Mouse (Mus musculus) MEL (cell line): ENCODE data around the gene Mfap2. TPM values are rescaled to one million over a fixed set of nuclear protein-coding genes. Genes with fewer than 3 reads are reported as not detected.

Source experiments
- DNase-seq: peaks from one replicate; pipeline ENCODE4 v3.0.0; 2011; ENCODE audit warnings: low read depth, low spot score
- H3K27ac ChIP-seq: 2 replicates; pipeline ENCODE4 v1.5.1; 2012; ENCODE audit warnings: low read depth, mild to moderate bottlenecking, control low read depth, low read length, moderate library complexity; ENCODE audit not compliant: control insufficient read depth
- H3K27me3 ChIP-seq, 2 experiments: fragments of 150-350 bp in 1 of 2; sonication (generic) in 1 of 2; 2 replicates each; pipeline ENCODE4 v1.6.1; 2012; ENCODE audit warnings: low read length in 2 of 2, mild to moderate bottlenecking in 2 of 2, improper control_type of control experiment in 1 of 2, moderate library complexity in 1 of 2; ENCODE audit not compliant: insufficient read depth in 2 of 2, control insufficient read depth in 1 of 2
- H3K36me3 ChIP-seq, 2 experiments: 2 replicates each; pipeline ENCODE4 v1.6.1; 2012 to 2014; ENCODE audit warnings: low read length in 2 of 2, improper control_type of control experiment in 1 of 2, inconsistent platforms in 1 of 2, mild to moderate bottlenecking in 1 of 2; ENCODE audit not compliant: insufficient read depth in 2 of 2, control insufficient read depth in 1 of 2
- H3K4me1 ChIP-seq, 2 experiments: fragments of 150-350 bp in 1 of 2; sonication (generic) in 1 of 2; 2 replicates each; pipeline ENCODE4 v1.6.1; 2012; ENCODE audit warnings: low read length in 2 of 2, improper control_type of control experiment in 1 of 2, mild to moderate bottlenecking in 1 of 2; ENCODE audit not compliant: insufficient read depth in 2 of 2, control insufficient read depth in 1 of 2
- H3K4me3 ChIP-seq, 2 experiments: fragments of 150-350 bp in 1 of 2; sonication (generic) in 1 of 2; 2 replicates each; pipeline ENCODE4 v1.5.1; 2012; ENCODE audit warnings: low read depth in 2 of 2, low read length in 2 of 2, mild to moderate bottlenecking in 2 of 2, moderate library complexity in 2 of 2, control low read depth in 1 of 2, improper control_type of control experiment in 1 of 2; ENCODE audit not compliant: control insufficient read depth in 1 of 2, insufficient read depth in 1 of 2
- H3K79me2 ChIP-seq: 2 replicates; pipeline ENCODE4 v1.6.1; 2012; ENCODE audit warnings: mild to moderate bottlenecking, low read length, moderate library complexity; ENCODE audit not compliant: control insufficient read depth, poor library complexity, insufficient read depth
- H3K9ac ChIP-seq: 2 replicates; pipeline ENCODE4 v1.6.1; 2012; ENCODE audit warnings: low read depth, mild to moderate bottlenecking, control low read depth, low read length, moderate library complexity; ENCODE audit not compliant: control insufficient read depth, poor library complexity, severe bottlenecking
- H3K9me3 ChIP-seq: fragments of 150-350 bp; sonication (generic); replicated peaks from 2 replicates; pipeline ENCODE4 v1.6.1; 2012; ENCODE audit warnings: mild to moderate bottlenecking, low read length, improper control_type of control experiment, moderate library complexity; ENCODE audit not compliant: insufficient read depth
- CHD1 ChIP-seq: IDR thresholded peaks from 2 replicates; pipeline ENCODE4 v1.6.1; 2012; ENCODE audit warnings: low read depth, mild to moderate bottlenecking, inconsistent platforms, low read length, improper control_type of control experiment
- CTCF ChIP-seq, 3 experiments: IDR thresholded peaks in 2 of 3; conservative IDR thresholded peaks in 1 of 3; 2 replicates each; pipeline ENCODE4 v1.5.1; 2011 to 2012; ENCODE audit warnings: low read length in 3 of 3, low read depth in 2 of 3, mild to moderate bottlenecking in 2 of 3, improper control_type of control experiment in 1 of 3, inconsistent platforms in 1 of 3, mixed read lengths in 1 of 3, moderate library complexity in 1 of 3; ENCODE audit not compliant: control insufficient read depth in 1 of 3, insufficient read depth in 1 of 3, poor library complexity in 1 of 3, severe bottlenecking in 1 of 3
- E2F4 ChIP-seq: IDR thresholded peaks from 2 replicates; pipeline ENCODE4 v1.6.1; 2011; ENCODE audit warnings: low read depth, low read length, improper control_type of control experiment, borderline replicate concordance
- ELF1 ChIP-seq: IDR thresholded peaks from 2 replicates; pipeline ENCODE4 v1.6.1; 2014; ENCODE audit warnings: low read depth, mild to moderate bottlenecking, inconsistent platforms, low read length, improper control_type of control experiment, moderate library complexity
- EP300 ChIP-seq, 2 experiments: IDR thresholded peaks; 2 replicates each; pipeline ENCODE4 v1.6.1; 2011; ENCODE audit warnings: improper control_type of control experiment in 2 of 2, low read length in 2 of 2, low read depth in 1 of 2, mild to moderate bottlenecking in 1 of 2
- ETS1 ChIP-seq: IDR thresholded peaks from 2 replicates; pipeline ENCODE4 v1.6.1; 2012; ENCODE audit warnings: low read depth, mild to moderate bottlenecking, inconsistent platforms, low read length, improper control_type of control experiment, moderate library complexity
- HCFC1 ChIP-seq: IDR thresholded peaks from 2 replicates; pipeline ENCODE4 v1.6.1; 2012; ENCODE audit warnings: low read depth, mild to moderate bottlenecking, inconsistent platforms, low read length, improper control_type of control experiment, moderate library complexity
- JUND ChIP-seq: IDR thresholded peaks from 2 replicates; pipeline ENCODE4 v1.6.1; 2011; ENCODE audit warnings: low read depth, mild to moderate bottlenecking, improper control_type of control experiment, low read length
- KAT2A ChIP-seq: conservative IDR thresholded peaks from 2 replicates; pipeline ENCODE4 v1.6.1; 2012; ENCODE audit warnings: low read depth, low read length, improper control_type of control experiment, inconsistent platforms
- MAFK ChIP-seq: IDR thresholded peaks from 2 replicates; pipeline ENCODE4 v1.6.1; 2011; ENCODE audit warnings: low read depth, mild to moderate bottlenecking, low read length, improper control_type of control experiment, borderline replicate concordance
- MAX ChIP-seq: IDR thresholded peaks from 2 replicates; pipeline ENCODE4 v1.6.1; 2011; ENCODE audit warnings: low read length, improper control_type of control experiment
- MAZ ChIP-seq: IDR thresholded peaks from 2 replicates; pipeline ENCODE4 v1.6.1; 2012; ENCODE audit warnings: low read depth, mild to moderate bottlenecking, inconsistent platforms, low read length, improper control_type of control experiment
- MEF2A ChIP-seq: IDR thresholded peaks from 2 replicates; pipeline ENCODE4 v1.6.1; 2014; ENCODE audit warnings: low read depth, mild to moderate bottlenecking, inconsistent platforms, low read length, improper control_type of control experiment; ENCODE audit not compliant: poor library complexity, insufficient replicate concordance, severe bottlenecking; ENCODE audit errors: extremely low read depth
- MXI1 ChIP-seq: IDR thresholded peaks from 2 replicates; pipeline ENCODE4 v1.6.1; 2011; ENCODE audit warnings: mild to moderate bottlenecking, low read depth, low read length, improper control_type of control experiment
- MYB ChIP-seq: IDR thresholded peaks from 2 replicates; pipeline ENCODE4 v1.6.1; 2011; ENCODE audit warnings: mild to moderate bottlenecking, low read depth, low read length, improper control_type of control experiment
- MYC ChIP-seq: IDR thresholded peaks from 2 replicates; pipeline ENCODE4 v1.6.1; 2011; ENCODE audit warnings: low read depth, mild to moderate bottlenecking, low read length, improper control_type of control experiment, moderate library complexity
- NRF1 ChIP-seq: IDR thresholded peaks from 2 replicates; pipeline ENCODE4 v1.6.1; 2014; ENCODE audit warnings: low read depth, mild to moderate bottlenecking, inconsistent platforms, low read length, improper control_type of control experiment, moderate library complexity; ENCODE audit not compliant: poor library complexity, insufficient read depth, severe bottlenecking
- RCOR1 ChIP-seq: IDR thresholded peaks from 2 replicates; pipeline ENCODE4 v1.6.1; 2012; ENCODE audit warnings: low read depth, mild to moderate bottlenecking, inconsistent platforms, low read length, improper control_type of control experiment
- SMC3 ChIP-seq: IDR thresholded peaks from 2 replicates; pipeline ENCODE4 v1.6.1; 2011; ENCODE audit warnings: low read depth, low read length, improper control_type of control experiment
- TAL1 ChIP-seq: IDR thresholded peaks from 2 replicates; pipeline ENCODE4 v1.6.1; 2012; ENCODE audit warnings: mild to moderate bottlenecking, inconsistent platforms, low read length, moderate library complexity, mixed read lengths
- TBP ChIP-seq: IDR thresholded peaks from 2 replicates; pipeline ENCODE4 v1.8.0; 2011; ENCODE audit warnings: low read depth, low read length, improper control_type of control experiment
- TCF12 ChIP-seq: IDR thresholded peaks from 2 replicates; pipeline ENCODE4 v1.6.1; 2014; ENCODE audit warnings: low read depth, mild to moderate bottlenecking, inconsistent platforms, low read length, improper control_type of control experiment, moderate library complexity
- UBTF ChIP-seq: IDR thresholded peaks from 2 replicates; pipeline ENCODE4 v1.6.1; 2012; ENCODE audit warnings: low read depth, mild to moderate bottlenecking, inconsistent platforms, low read length, improper control_type of control experiment, moderate library complexity, borderline replicate concordance; ENCODE audit not compliant: insufficient read depth
- USF1 ChIP-seq: IDR thresholded peaks from 2 replicates; pipeline ENCODE4 v1.6.1; 2014; ENCODE audit warnings: low read depth, mild to moderate bottlenecking, inconsistent platforms, low read length, improper control_type of control experiment, moderate library complexity
- ZKSCAN1 ChIP-seq: IDR thresholded peaks from 2 replicates; pipeline ENCODE4 v1.6.1; 2012; ENCODE audit warnings: low read depth, mild to moderate bottlenecking, inconsistent platforms, low read length, improper control_type of control experiment, moderate library complexity
- ZNF384 ChIP-seq: IDR thresholded peaks from 2 replicates; pipeline ENCODE4 v1.6.1; 2012; ENCODE audit warnings: low read depth, mild to moderate bottlenecking, inconsistent platforms, low read length, improper control_type of control experiment
- polyA plus RNA-seq, 2 experiments: library from polyadenylated mRNA; stranded (reverse) in 1 of 2; unstranded in 1 of 2; fragments of >175 nt in 1 of 2; fragments of >200 nt in 1 of 2; gene quantifications; 2 replicates each; pipeline versions ENCODE4 v1.2.1 to v1.2.4; 2012; ENCODE audit warnings: low replicate concordance in 2 of 2, low read depth in 1 of 2; ENCODE audit not compliant: insufficient read length in 2 of 2, insufficient read depth in 1 of 2, missing spikeins in 1 of 2
- total RNA-seq: library from RNA; depleted of rRNA; stranded (reverse); fragments of 300-350 nt; gene quantifications from 2 replicates; pipeline ENCODE4 v1.2.3, GENCODE M21; 2012

Gene Mfap2
- total and polyA plus RNA-seq, 3 experiments = not detected

DNA sequence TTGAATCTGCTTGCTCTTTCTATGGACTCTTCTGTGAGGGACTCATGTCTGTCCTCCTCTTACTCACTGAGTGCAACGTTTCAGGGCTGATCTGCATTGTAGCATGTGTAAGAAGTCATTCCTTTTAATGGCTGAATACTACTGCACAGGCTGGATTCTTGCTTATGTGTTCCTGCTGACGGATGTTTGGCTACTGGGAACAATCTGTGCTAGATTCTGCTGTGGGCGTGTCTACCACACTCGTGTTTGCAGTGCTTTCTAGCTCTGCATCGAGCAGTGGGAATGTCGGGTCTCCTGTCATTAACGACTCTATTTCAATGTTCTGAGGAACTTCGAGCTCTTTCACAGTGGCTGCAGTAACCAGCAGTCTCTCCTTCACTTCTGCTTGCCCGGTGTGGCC, 13.8 kb downstream of the Mfap2 start:
- Histone ChIP-seq H3K27ac (no peak overlapping the region), H3K9ac (no peak overlapping the region), H3K27me3 (no peaks in the 10 kb centered on the region), H3K4me3 (no peak overlapping the region), H3K9me3 (no peaks in the 10 kb centered on the region), H3K4me1 (no peaks in the 10 kb centered on the region), H3K79me2 (no peaks in the 10 kb centered on the region), H3K36me3 (no peaks in the 10 kb centered on the region)
- TF ChIP-seq NRF1 (no peak), MAFK (no peak), ZKSCAN1 (no peak), EP300 (IDR thresholded peaks at IDR 0.05; ENCODE audit: low read depth in 1 of 2, low read length in 2 of 2) (no peak), CHD1 (no peak), RCOR1 (no peak), MYC (no peak), MXI1 (no peak), CTCF (IDR thresholded peaks at IDR 0.05 in 2 of 3, conservative IDR thresholded peaks at IDR 0.05 in 1 of 3; ENCODE audit: control insufficient read depth in 1 of 3, insufficient read depth in 1 of 3, low read depth in 2 of 3, low read length in 3 of 3, poor library complexity in 1 of 3, severe bottlenecking in 1 of 3) (no peak), ELF1 (no peak), KAT2A (no peak), MAX (no peak), JUND (no peak), TBP (no peak), MYB (no peak), ETS1 (no peak)
- DNase-seq = no peak

DNA sequence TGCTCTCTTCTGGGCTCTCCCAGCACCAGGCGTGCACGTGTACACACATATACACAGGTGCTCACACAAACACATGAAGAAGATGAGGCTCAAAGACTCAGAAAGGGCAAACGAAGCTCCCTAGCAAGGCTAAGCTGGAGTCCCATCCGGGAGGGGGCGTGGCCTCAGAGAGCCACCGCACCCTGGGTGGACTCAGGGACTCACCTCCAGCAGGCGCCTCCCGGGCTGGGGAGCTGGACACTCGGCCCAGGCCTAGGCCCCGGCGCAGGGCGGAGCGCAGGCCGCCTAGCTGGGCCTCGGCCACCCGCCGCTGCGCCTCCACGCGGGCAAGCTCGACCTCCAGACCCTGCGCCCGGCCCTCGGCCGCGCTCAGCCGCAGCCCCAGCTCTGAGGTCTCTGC, 14.8 kb downstream of the Mfap2 start:
- Histone ChIP-seq H3K27me3 (no peaks in the 10 kb centered on the region), H3K36me3 (no peaks in the 10 kb centered on the region), H3K4me3 (no peak overlapping the region), H3K4me1 (no peaks in the 10 kb centered on the region), H3K9ac (no peak overlapping the region), H3K27ac (no peak overlapping the region), H3K79me2 (no peaks in the 10 kb centered on the region), H3K9me3 (no peaks in the 10 kb centered on the region)
- DNase-seq = no peak
- TF ChIP-seq E2F4 (no peak), ZNF384 (no peak), JUND (no peak), TCF12 (no peak), USF1 (no peak), HCFC1 (no peak), TAL1 (no peak), UBTF (no peak), SMC3 (no peak), MAZ (no peak), MEF2A (no peak)
